Mouse (Mus musculus): ENCODE measurements around the gene Naa80.

DNA sequence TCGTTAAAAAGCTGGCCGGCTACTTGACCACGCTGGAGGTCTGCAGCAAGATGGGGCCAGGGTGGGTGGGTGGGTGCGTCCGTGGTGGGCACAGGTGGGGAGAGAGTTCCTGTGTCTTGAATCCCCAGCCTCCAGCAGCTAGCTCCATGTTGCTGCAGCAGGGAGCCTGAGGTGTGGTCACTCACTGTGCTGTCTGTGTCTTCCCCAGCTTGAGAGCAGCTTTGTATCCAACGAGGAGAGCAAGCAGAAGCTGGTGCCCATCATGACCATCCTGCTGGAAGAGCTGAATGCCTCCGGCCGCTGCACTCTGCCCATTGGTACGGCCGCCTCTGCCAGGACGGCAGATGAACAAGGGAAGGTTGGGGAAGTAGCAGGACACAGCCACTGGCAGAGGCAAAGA, 35.4 kb upstream of the Naa80 start:
- no peak for TF ChIP-seq CTCF (IDR thresholded peaks at IDR 0.05; ENCODE audit: borderline replicate concordance, extremely low read depth, insufficient read depth, insufficient read length)
- TF ChIP-seq POLR2A (IDR thresholded peaks at IDR 0.05; ENCODE audit: borderline replicate concordance, extremely low read depth, insufficient read depth, insufficient read length, poor library complexity, severe bottlenecking), result no peak

All from brain, embryonic 14.5 days (tissue).